11 mouse cellular contexts compared by ENCODE assay signal in the genomic region with DNA sequence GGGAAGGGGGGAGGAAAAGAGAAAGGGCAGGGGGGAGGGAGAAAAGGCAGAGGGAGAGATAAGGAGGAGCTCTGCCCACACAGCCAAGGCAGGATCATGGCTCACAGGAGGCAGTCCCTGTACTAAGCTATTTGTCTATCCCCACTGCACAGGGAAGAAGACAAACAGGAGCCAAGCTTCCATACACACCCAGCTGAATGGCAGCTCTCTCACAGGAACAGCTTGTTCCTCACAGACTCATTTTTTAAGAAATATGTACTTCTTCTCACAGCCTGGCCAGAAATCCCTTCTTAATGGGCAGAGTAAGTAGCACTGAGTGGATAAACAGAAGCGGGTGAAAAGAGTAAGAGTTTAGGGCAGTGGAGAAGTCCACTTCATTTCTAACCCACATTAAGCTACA. TPM values are rescaled to one million over a fixed set of nuclear protein-coding genes. Genes with fewer than 3 reads are reported as not detected.
DNase-seq lines count a peak whose midpoint lies in the region; ATAC-seq and TF ChIP-seq lines count a peak whose summit lies in the region.
"Had no signal": no experiment of that assay in that cellular context is flagged by ENCODE, and none has a peak within 500 bp of the region (broad histone marks: within the 10 kb centered on the region; RNA-seq: fewer than 3 reads in every experiment).

No protein-coding gene starts in this region.

- H3K4me2 ChIP-seq in liver, embryonic 14.5 days (ENCODE audit: low read depth) = no peak overlapping the region; the same call in 1 of the 2 replicates

- TF ChIP-seq CTCF in kidney, adult 2 months (conservative IDR thresholded peaks at IDR 0.05; ENCODE audit: insufficient read depth, insufficient read length, low read depth, low read length) = no peak
- TF ChIP-seq CTCF in liver, embryonic 14.5 days (IDR thresholded peaks at IDR 0.05; ENCODE audit: low read depth) = no peak

- no peak overlapping the region for H3K27ac ChIP-seq in kidney, adult 2 months (ENCODE audit: insufficient read depth, low read depth, low read length)
- peak overlapping the region; percentile 6 for H3K27ac ChIP-seq in liver, embryonic 14.5 days

- ATAC-seq in liver, embryonic 14.5 days (ENCODE audit: insufficient read depth) = peak; percentile 42; the same call in 1 of the 2 replicates
- 0 out of 2 replicates have a peak, but pooled peaks have one; percentile 35 for ATAC-seq in megakaryocyte progenitor cell, adult 5-6 weeks (replicated peaks; ENCODE audit: poor library complexity)
- ATAC-seq: midbrain, embryonic 16.5 days had no signal

- H3K4me3 ChIP-seq in kidney, adult 2 months (ENCODE audit: insufficient read depth, low read depth, low read length) = no peak overlapping the region
- no peak overlapping the region for H3K4me3 ChIP-seq in liver, embryonic 14.5 days (ENCODE audit: insufficient read depth in 1 of 2, low read depth in 2 of 2, low read length in 2 of 2)

- DNase-seq in kidney, adult 2 months = peak; percentile 6
- DNase-seq in kidney, adult 8-10 months = no peak
- peak; percentile 36 for DNase-seq in ovary, adult 18-20 months (ENCODE audit: low spot score)
- DNase-seq in ovary, postnatal 10 days (ENCODE audit: low spot score) = no peak
- no peak for DNase-seq in liver, embryonic 14.5 days (ENCODE audit: low read depth in 3 of 3, low spot score in 3 of 3)
- DNase-seq in spleen, postnatal 10 days (ENCODE audit: low spot score in 2 of 2) = no peak
- DNase-seq in frontal cortex, postnatal 25 days (ENCODE audit: low spot score in 2 of 2) = no peak
- DNase-seq: embryo, embryonic 11 days; thymus, postnatal 36 days had no signal

- H3K9ac ChIP-seq in liver, embryonic 14.5 days (replicated peaks) = peak overlapping the region; percentile 0

- no peaks in the 10 kb centered on the region for H3K27me3 ChIP-seq in kidney, adult 2 months (replicated peaks; ENCODE audit: control insufficient read depth, insufficient read depth, low read length)
- no peaks in the 10 kb centered on the region for H3K27me3 ChIP-seq in liver, embryonic 14.5 days (ENCODE audit: control insufficient read depth, insufficient read depth, low read length)

- H3K9me3 ChIP-seq in liver, embryonic 14.5 days (ENCODE audit: control insufficient read depth, low read length) = no peaks in the 10 kb centered on the region

- H3K36me3 ChIP-seq in kidney, adult 2 months (ENCODE audit: control insufficient read depth, insufficient read depth, low read length) = no peaks in the 10 kb centered on the region
- peaks cover 52% of the 10 kb centered on the region for H3K36me3 ChIP-seq in liver, embryonic 14.5 days (replicated peaks; ENCODE audit: control insufficient read depth, insufficient read depth, low read depth)

- no peak for TF ChIP-seq POLR2A in kidney, adult 2 months (IDR thresholded peaks at IDR 0.05; ENCODE audit: low read depth, low read length)

- H3K4me1 ChIP-seq in kidney, adult 2 months (ENCODE audit: control insufficient read depth, insufficient read depth, low read length) = no peaks in the 10 kb centered on the region
- H3K4me1 ChIP-seq in liver, embryonic 14.5 days (replicated peaks; ENCODE audit: control insufficient read depth in 2 of 2, insufficient read depth in 2 of 2, low read length in 1 of 2) = peaks cover 13 to 23% of the 10 kb centered on the region in 2 experiments

- 94% methylated on average over 1 of the region's 1 CpGs for WGBS in kidney, adult 2 months
- WGBS in liver, embryonic 14.5 days (ENCODE audit: insufficient replicate concordance) = 68% methylated on average over 1 of the region's 1 CpGs

- no peak for TF ChIP-seq EP300 in liver, embryonic 14.5 days (IDR thresholded peaks at IDR 0.05; ENCODE audit: low read depth)

RNA-seq across cellular contexts. Expression of gene Prim2, which starts 23.9 kb away (rescaled TPM):
- polyA plus RNA-seq in kidney, adult 2 months (2012; rRNA removed) = 2.9 and 3.0 TPM in 2 replicates
- polyA plus RNA-seq in liver, embryonic 14.5 days (2012; rRNA removed) = 23.4 and 34.1 TPM in 2 replicates
- polyA plus RNA-seq in liver, embryonic 14.5 days (2014; fragmentation: Nextera tagmentation; extraction: Ambion mirVana) = 38.1 and 40.7 TPM in 2 replicates
- total RNA-seq in megakaryocyte progenitor cell, adult 5-6 weeks (2015) = 76.3 and 79.8 TPM in 2 replicates
- 88.4 and 90.3 TPM in 2 replicates for total RNA-seq in megakaryocyte progenitor cell, adult 5-6 weeks (2017)

Comparison
In these comparisons a context has a peak if more than half of its experiments do, and no peak if none do; other contexts are left out.
1. DNase-seq: peak in kidney, adult 2 months (single experiment) and ovary, adult 18-20 months (single experiment); none in kidney, adult 8-10 months (0 of 2), ovary, postnatal 10 days (single experiment), liver, embryonic 14.5 days (0 of 3), spleen, postnatal 10 days (0 of 2) and frontal cortex, postnatal 25 days (0 of 2).